Mouse (Mus musculus): ENCODE measurements around the gene Sdccag8. TPM values are rescaled to one million over a fixed set of nuclear protein-coding genes. Genes with fewer than 3 reads are reported as not detected.

The Sdccag8 gene
- polyA plus RNA-seq, 1 experiment from 2014 or later, result 6.4 TPM

- Histone ChIP-seq H3K27me3 (ENCODE audit: control insufficient read depth, insufficient read depth, low read length) (no peaks in the 10 kb centered on the region), H3K27ac (replicated peaks) (no peak overlapping the region), H3K9ac (ENCODE audit: low read length) (no peak overlapping the region), H3K4me2 (replicated peaks; ENCODE audit: low read depth) (no peak overlapping the region), H3K4me1 (replicated peaks; ENCODE audit: control insufficient read depth, insufficient read depth) (no peaks in the 10 kb centered on the region), H3K9me3 (ENCODE audit: control insufficient read depth, low read length) (no peaks in the 10 kb centered on the region), H3K4me3 (ENCODE audit: low read depth, low read length) (no peak overlapping the region), H3K36me3 (ENCODE audit: control insufficient read depth, insufficient read depth, low read length) (no peaks in the 10 kb centered on the region)
- ATAC-seq (ENCODE audit: low FRiP score, low TSS enrichment), result no peak
- WGBS, result 69% methylated on average over 16 of the region's 16 CpGs
- TF ChIP-seq CTCF (IDR thresholded peaks at IDR 0.05; ENCODE audit: low read depth) (no peak), EP300 (optimal IDR thresholded peaks at IDR 0.05) (no peak)
- DNase-seq (ENCODE audit: low spot score), result no peak
Observed at GRCm38 (mm10) chr1:176970635-176971478, 156.4 kb downstream of the Sdccag8 start.

DNA sequence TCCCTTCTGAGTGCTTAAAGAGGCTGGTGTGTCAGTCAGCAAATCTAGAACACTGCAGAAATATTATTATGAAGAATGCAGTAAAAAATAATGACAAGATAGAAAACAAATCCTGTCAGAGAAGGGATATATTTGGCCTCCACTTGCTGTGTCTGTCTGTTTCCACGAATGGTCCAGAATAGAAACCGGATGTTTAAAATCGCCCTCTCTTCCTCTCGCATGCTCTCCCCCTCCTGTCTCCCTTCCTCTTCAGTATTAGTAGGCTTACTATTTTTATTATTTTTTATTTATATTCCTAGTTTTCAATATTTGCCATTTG, 157.0 kb downstream of the Sdccag8 start:
- Histone ChIP-seq H3K36me3 (ENCODE audit: control insufficient read depth, insufficient read depth, low read length) (no peaks in the 10 kb centered on the region), H3K4me3 (ENCODE audit: low read depth, low read length) (no peak overlapping the region), H3K27ac (replicated peaks) (no peak overlapping the region), H3K4me2 (replicated peaks; ENCODE audit: low read depth) (no peak overlapping the region), H3K9me3 (ENCODE audit: control insufficient read depth, low read length) (no peaks in the 10 kb centered on the region), H3K27me3 (ENCODE audit: control insufficient read depth, insufficient read depth, low read length) (no peaks in the 10 kb centered on the region), H3K9ac (ENCODE audit: low read length) (no peak overlapping the region), H3K4me1 (replicated peaks; ENCODE audit: control insufficient read depth, insufficient read depth) (no peaks in the 10 kb centered on the region)
- TF ChIP-seq EP300 (optimal IDR thresholded peaks at IDR 0.05) (no peak), CTCF (IDR thresholded peaks at IDR 0.05; ENCODE audit: low read depth) (no peak)
- DNase-seq (ENCODE audit: low spot score) (no peak), ATAC-seq (ENCODE audit: low FRiP score, low TSS enrichment) (no peak)
- WGBS, result 85% methylated on average over 4 of the region's 4 CpGs

GRCm38 (mm10) chr1:176973356-176974088, 159.1 kb downstream of the Sdccag8 start:
- Histone ChIP-seq H3K36me3 (ENCODE audit: control insufficient read depth, insufficient read depth, low read length) (no peaks in the 10 kb centered on the region), H3K27ac (replicated peaks) (no peak overlapping the region), H3K9ac (ENCODE audit: low read length) (no peak overlapping the region), H3K4me1 (replicated peaks; ENCODE audit: control insufficient read depth, insufficient read depth) (no peaks in the 10 kb centered on the region), H3K4me3 (ENCODE audit: low read depth, low read length) (no peak overlapping the region), H3K9me3 (ENCODE audit: control insufficient read depth, low read length) (no peaks in the 10 kb centered on the region), H3K4me2 (replicated peaks; ENCODE audit: low read depth) (no peak overlapping the region), H3K27me3 (ENCODE audit: control insufficient read depth, insufficient read depth, low read length) (no peaks in the 10 kb centered on the region)
- 84% methylated on average over 6 of the region's 6 CpGs for WGBS
- no peak for DNase-seq (ENCODE audit: low spot score)
- no peak for ATAC-seq (ENCODE audit: low FRiP score, low TSS enrichment)
- TF ChIP-seq EP300 (optimal IDR thresholded peaks at IDR 0.05) (no peak), CTCF (IDR thresholded peaks at IDR 0.05; ENCODE audit: low read depth) (no peak)

DNA sequence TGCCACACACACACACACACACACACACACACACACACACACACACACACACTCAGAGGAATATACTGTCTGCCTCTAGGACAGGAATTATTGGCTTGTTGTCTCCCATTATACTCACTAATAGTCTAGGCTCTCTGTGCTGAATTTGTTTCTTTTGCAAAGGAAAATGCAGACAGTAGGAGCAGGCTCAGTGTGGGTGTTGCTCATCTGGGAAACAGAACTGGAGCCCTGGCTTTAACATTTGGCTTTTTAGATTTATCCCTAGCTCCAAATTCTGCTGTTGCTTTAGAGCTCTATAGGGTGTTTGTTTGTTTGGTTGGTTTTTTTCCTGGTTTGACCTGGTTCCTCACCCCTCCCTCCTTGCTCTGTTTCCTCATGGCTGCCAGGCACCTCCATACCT, 164.8 kb downstream of the Sdccag8 start:
- Histone ChIP-seq H3K27ac (replicated peaks) (no peak overlapping the region), H3K9ac (ENCODE audit: low read length) (no peak overlapping the region), H3K9me3 (ENCODE audit: control insufficient read depth, low read length) (no peaks in the 10 kb centered on the region), H3K4me2 (replicated peaks; ENCODE audit: low read depth) (no peak overlapping the region), H3K4me3 (ENCODE audit: low read depth, low read length) (no peak overlapping the region), H3K27me3 (ENCODE audit: control insufficient read depth, insufficient read depth, low read length) (no peaks in the 10 kb centered on the region), H3K4me1 (replicated peaks; ENCODE audit: control insufficient read depth, insufficient read depth) (no peaks in the 10 kb centered on the region), H3K36me3 (ENCODE audit: control insufficient read depth, insufficient read depth, low read length) (no peaks in the 10 kb centered on the region)
- no peak for TF ChIP-seq EP300 (optimal IDR thresholded peaks at IDR 0.05)
- TF ChIP-seq CTCF (IDR thresholded peaks at IDR 0.05; ENCODE audit: low read depth), result no peak
- ATAC-seq (ENCODE audit: low FRiP score, low TSS enrichment), result no peak
- DNase-seq (ENCODE audit: low spot score), result no peak

DNA sequence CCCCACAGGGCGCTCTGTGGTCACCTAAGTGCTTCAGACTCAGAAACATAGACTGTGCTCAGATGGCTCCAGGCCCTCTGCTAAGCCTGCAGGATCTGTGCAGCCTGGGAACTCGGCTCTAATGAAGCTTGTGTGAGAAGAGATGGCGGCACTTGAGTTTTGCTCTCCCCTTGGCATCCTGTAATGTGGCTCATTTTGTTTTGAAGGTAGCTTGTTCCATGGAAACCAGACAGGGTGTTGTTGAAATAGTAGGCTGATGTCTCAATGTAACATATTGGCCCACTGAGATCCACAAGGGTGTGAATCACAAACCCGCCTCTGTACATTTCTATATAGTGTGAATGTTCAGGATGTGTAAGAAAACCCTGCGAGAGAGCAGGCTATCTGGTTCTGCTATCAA, 165.7 kb downstream of the Sdccag8 start:
- no peak for TF ChIP-seq CTCF (IDR thresholded peaks at IDR 0.05; ENCODE audit: low read depth)
- no peak for TF ChIP-seq EP300 (optimal IDR thresholded peaks at IDR 0.05)
- Histone ChIP-seq H3K36me3 (ENCODE audit: control insufficient read depth, insufficient read depth, low read length) (no peaks in the 10 kb centered on the region), H3K4me2 (replicated peaks; ENCODE audit: low read depth) (no peak overlapping the region), H3K27me3 (ENCODE audit: control insufficient read depth, insufficient read depth, low read length) (no peaks in the 10 kb centered on the region), H3K27ac (replicated peaks) (no peak overlapping the region), H3K9ac (ENCODE audit: low read length) (no peak overlapping the region), H3K4me1 (replicated peaks; ENCODE audit: control insufficient read depth, insufficient read depth) (no peaks in the 10 kb centered on the region; the same call in 1 of the 2 replicates), H3K9me3 (ENCODE audit: control insufficient read depth, low read length) (no peaks in the 10 kb centered on the region), H3K4me3 (ENCODE audit: low read depth, low read length) (no peak overlapping the region)
- WGBS, result 88% methylated on average over 5 of the region's 5 CpGs
- no peak for DNase-seq (ENCODE audit: low spot score)
- no peak for ATAC-seq (ENCODE audit: low FRiP score, low TSS enrichment)

Measured in stomach, postnatal 0 days (tissue).